Mouse (Mus musculus): ENCODE measurements around the gene Tcf3.

Tcf3 gene

GRCm38 (mm10) chr10:80385310-80385709, 48.1 kb downstream of the Tcf3 start:
- no peak for DNase-seq

GRCm38 (mm10) chr10:80384709-80385108, 48.7 kb downstream of the Tcf3 start:
- DNase-seq: no peak

DNA sequence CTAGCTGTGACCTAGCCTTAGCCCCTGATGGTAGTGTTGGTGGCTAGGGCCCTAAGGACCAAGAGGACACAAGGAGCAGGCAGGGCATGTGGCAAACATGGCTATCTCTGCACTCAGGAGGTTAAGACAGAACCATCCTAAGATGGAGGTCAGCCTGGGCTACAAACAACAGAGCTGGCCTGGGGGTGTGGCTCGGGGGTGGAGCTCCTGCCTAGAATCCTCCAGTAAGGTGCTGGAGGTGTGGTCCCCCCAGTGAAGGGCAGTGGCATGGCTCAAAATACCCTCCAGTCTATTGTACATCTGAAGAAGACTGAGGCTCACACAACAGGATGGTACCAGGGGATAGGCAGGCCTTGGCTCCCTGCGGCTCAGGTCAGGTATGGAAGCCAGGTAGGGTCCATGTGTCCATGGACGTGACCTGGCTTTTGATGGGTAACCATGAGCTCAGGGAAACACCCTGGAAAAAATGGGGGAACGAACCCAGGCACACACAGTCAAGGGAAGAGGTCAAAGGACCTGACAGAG, 49.3 kb downstream of the Tcf3 start:
- no peak for DNase-seq

DNA sequence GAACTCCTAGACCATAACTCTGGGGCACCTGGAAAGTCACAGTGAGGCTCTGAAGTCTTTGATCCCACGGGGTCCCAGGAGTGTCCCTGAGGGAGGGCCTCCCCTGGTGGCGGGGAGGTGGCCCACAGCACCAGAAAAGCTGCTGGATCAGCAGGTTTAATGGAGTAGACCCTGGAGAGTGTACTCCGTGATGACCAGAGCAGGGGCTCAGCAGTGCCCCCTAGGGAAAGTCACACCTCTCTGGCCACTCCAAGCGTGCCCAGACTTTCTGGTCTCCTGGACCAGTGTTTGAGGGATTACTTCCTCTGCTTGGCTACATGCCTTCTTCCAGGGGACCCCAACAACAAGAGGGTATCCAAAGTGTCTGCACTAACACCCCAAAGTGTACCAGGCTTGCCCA, 50.0 kb downstream of the Tcf3 start:
- no peak for DNase-seq

- no peak for DNase-seq
Observed at GRCm38 (mm10) chr10:80382641-80383365, 50.6 kb downstream of the Tcf3 start.

GRCm38 (mm10) chr10:80377716-80378115, 55.7 kb downstream of the Tcf3 start:
- peak; percentile 76 to 77 for DNase-seq

GRCm38 (mm10) chr10:80376160-80376559, 57.3 kb downstream of the Tcf3 start:
- DNase-seq: peak; percentile 95

DNA sequence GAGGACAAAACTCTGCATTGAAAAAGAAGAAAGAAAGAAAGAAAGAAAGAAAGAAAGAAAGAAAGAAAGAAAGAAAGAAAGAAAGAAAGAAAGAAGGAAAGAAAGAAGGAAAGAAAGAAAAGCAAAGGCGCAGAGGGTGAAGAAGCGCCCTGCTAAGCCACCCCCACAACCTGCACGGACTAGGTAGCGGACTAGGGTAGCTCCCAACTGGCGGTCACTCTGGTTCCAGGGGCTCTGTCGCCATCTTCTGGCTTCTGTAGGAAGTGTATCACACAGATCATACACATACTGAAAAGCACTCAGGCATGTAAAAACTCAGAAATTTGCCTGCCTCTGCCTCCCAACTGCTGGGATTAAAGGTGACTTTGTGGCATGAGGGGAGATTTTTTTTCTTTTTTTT, 59.4 kb downstream of the Tcf3 start:
- peak; percentile 84 to 87 for DNase-seq

DNA sequence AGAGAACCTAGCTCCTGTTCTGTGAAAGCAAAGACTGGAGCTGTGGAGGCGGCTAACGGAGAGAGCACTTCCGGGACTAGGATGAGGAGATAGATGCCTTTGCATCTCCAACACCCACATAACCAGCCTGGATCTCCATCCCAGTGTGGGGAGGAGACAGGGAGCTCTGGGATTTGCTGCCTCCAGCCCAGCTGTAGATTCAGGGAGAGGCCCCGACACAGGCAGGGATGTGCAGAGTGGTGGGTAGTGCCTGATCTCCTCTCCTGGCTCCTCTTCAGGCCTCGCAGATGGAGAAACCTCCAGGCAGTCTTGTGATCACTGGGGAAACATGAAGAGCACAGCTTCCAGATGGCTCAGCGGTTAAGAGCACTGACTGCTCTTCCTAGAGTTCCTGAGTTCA, 60.7 kb downstream of the Tcf3 start:
- DNase-seq: no peak

- DNase-seq: no peak
Observed at GRCm38 (mm10) chr10:80371983-80372382, 61.5 kb downstream of the Tcf3 start.

DNA sequence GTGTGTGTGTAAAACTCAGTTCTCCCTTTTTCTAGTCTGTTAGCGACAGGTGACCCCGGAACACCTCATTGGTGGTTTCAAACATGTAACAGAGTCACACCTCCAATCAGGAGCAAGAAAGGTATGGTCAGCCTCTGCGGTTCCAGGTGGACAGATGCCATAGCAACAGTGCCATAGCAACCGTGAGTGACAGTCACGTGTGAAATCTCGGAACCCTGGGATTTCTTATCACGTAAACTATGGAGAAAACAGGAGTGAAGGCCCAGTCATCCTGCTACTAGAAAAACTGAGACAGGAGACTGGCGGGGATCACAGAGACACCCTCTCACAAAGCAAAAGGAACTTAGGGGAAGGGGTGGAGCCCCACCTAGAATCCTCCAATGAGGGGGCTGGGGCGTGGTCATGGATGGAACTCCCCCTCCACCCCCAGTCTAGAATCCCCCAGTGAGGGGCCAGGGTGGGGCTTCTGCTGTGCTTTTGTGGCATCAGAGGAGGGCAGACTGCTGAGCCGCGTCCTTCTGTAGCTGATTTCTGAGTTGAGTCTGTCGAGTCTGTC, 62.0 kb downstream of the Tcf3 start:
- DNase-seq: peak; percentile 91 to 94

GRCm38 (mm10) chr10:80369995-80370747, 63.3 kb downstream of the Tcf3 start:
- DNase-seq: peak; percentile 59 to 61

DNA sequence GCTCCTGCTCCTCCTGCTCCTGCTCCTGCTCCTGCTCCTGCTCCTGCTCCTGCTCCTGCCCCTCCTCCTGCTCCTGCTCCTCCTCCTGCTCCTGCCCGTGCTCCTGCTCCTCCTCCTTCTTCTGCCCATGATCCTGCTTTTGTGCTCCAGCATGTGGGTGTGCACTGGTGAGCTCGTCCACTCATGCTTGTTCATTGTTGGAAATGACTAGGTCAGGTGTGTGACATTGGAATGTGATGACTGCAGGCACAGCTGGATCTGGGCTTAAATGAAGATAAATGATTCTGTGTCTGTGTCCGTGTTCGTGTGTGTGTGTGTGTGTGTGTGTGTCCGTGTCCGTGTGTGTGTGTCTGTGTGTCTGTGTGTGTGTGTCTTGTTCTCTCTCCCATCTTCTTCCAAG, 65.1 kb downstream of the Tcf3 start:
- no peak for DNase-seq

GRCm38 (mm10) chr10:80367954-80368353, 65.5 kb downstream of the Tcf3 start:
- DNase-seq: no peak

DNA sequence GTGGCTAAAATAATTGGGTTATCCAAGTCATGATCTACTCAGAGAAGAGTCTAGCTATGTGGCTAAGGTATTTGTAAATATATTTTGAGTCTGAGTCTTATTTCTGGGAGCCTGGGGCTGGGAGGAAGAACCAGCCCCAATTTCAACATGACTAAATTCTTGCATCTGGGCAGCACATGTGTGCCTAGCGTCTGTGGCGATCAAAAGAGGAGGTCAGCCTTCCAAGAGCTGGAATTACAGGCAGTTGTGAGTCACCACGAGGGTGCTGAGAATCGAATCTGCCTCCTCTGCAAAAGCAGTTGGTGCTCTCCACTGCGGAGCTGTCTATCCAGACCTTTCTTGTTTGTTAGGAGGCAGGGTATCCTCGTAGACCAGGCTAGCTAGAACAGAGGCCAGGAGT, 67.7 kb downstream of the Tcf3 start:
- DNase-seq: no peak

DNA sequence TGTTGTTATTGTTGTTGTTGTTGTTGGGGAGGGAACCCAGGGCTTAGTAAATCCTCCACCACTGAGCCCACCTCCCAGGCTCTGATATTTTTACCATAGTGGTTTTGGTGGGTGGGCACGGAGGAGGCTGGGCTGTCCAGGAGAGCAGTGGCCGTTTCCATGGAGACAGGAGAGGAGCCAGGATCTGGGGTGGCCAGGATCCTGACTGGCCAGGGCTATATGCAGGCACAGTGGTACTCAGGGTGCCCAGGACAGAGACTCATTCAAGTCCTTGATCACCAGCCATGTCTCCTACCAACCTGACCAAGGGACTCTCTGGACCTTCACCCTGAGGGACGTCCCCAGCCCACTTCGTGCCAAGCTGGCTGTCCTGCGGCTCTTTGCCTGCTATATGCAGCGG, 69.7 kb downstream of the Tcf3 start:
- no peak for DNase-seq

All from B cell, adult 2 months (primary cell).